Mouse (Mus musculus): ENCODE measurements around the gene Klk1b27.
"Not testable (repeated sequence)": the region's sequence is repeated elsewhere in the genome, so short reads cannot be mapped to it uniquely, and the experiment has no call there.

The Klk1b27 gene

DNA sequence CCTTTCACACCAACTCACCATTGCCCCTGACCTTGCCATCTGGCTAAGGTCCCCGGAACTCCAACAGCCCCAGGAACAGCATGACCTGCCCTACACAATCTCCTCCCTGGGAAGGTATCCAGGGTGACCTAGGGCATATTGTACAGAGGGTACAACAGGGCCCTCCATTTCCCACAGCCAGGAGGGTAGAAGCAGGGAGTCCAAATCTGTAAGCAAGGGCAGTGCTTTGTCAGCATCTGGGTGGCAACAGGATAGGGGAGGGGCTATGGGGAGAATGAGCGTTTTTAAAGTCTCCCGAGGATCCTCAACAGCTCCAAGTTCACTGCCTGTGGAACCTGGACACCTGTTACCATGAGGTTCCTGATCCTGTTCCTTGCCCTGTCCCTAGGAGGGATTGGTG is at the start of gene Klk1b27:
Klk1b27 (plus strand) TSS at position 301 of the 400 bp plus-strand sequence.
- not testable (repeated sequence) for DNase-seq (ENCODE audit: low spot score)

GRCm38 (mm10) chr7:44004847-44005246 is 47.2 kb upstream of the Klk1b27 start:
- no peak for DNase-seq (ENCODE audit: low spot score)

DNA sequence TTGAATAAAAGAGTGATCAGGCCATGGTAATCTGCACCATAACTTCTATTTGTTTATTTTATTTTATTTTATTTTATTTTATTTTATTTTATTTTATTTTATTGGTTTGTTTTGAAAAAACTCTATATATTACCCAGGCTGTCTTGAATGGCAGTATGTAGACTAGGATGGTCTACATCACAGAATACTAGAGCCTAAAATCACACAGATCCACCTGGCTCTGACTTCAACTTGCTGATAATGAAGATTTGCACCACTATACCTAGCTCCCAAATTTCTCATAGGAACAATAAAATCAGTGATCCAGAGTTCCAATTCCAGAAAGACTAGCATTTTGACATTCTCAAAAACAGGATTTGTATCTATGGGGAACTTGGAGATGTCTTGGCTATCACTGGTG is 40.2 kb upstream of the Klk1b27 start, which contains the start of gene Klk1b26:
Klk1b26 (plus strand) TSS at position 301 of the 400 bp plus-strand sequence.
- DNase-seq (ENCODE audit: low spot score), result not testable (repeated sequence)

GRCm38 (mm10) chr7:44014666-44015065 is 37.4 kb upstream of the Klk1b27 start:
- DNase-seq (ENCODE audit: low spot score), result not testable (repeated sequence)

GRCm38 (mm10) chr7:44015071-44015470 is 37.0 kb upstream of the Klk1b27 start:
- DNase-seq (ENCODE audit: low spot score), result no peak

DNA sequence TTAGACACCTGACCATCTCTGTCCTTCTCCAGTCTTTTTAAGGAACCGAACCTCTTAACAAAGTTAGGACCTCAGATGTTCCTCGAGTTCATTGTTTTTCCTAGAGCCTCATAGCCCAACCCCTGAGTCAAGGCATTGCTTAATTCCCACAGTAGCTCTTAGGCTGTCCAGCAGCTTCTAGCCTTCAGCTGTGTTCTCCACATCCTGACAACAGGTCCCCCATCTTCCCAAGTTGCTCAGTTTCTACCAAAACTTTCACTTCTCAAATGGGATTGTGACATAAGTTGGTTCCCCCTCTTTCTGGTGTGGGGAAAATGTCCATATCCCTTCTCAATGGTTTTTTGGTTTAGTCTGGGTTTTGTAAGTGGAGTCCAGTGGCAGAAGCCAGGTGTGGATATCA is 20.0 kb downstream of the Klk1b27 start:
- DNase-seq (ENCODE audit: low spot score), result no peak

DNA sequence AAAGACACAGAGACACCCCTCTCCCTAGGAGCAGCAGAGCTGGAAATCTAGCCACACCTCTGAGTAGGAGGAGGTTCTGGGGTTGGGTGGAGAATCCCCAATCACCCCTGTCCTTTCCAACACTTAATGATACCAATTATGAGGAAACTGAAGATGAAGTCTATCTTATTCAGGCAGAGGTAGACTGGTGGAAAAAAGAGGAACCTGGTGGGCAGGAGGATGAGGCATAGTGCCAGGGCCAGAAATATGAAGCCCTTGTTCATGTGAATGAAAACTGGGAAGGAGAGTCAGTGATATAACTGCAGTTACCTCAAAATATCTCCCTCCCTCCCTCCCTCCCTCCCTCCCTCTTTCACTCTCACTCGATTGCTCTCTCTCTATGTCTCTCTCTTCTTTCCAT is 25.6 kb downstream of the Klk1b27 start:
- DNase-seq (ENCODE audit: low spot score), result no peak

GRCm38 (mm10) chr7:44096111-44096510 is 44.0 kb downstream of the Klk1b27 start:
- no peak for DNase-seq (ENCODE audit: low spot score)

- DNase-seq (ENCODE audit: low spot score), result not testable (repeated sequence)
Observed at GRCm38 (mm10) chr7:44102028-44102427, 49.9 kb downstream of the Klk1b27 start, which contains the start of gene Klk1b21. Gene Klk1b21 (plus strand): TSS chr7:44102328.

All from ovary, adult 18-20 months (tissue).